Mouse (Mus musculus): ENCODE measurements around the gene Prorsd1.

Gene Prorsd1

DNA sequence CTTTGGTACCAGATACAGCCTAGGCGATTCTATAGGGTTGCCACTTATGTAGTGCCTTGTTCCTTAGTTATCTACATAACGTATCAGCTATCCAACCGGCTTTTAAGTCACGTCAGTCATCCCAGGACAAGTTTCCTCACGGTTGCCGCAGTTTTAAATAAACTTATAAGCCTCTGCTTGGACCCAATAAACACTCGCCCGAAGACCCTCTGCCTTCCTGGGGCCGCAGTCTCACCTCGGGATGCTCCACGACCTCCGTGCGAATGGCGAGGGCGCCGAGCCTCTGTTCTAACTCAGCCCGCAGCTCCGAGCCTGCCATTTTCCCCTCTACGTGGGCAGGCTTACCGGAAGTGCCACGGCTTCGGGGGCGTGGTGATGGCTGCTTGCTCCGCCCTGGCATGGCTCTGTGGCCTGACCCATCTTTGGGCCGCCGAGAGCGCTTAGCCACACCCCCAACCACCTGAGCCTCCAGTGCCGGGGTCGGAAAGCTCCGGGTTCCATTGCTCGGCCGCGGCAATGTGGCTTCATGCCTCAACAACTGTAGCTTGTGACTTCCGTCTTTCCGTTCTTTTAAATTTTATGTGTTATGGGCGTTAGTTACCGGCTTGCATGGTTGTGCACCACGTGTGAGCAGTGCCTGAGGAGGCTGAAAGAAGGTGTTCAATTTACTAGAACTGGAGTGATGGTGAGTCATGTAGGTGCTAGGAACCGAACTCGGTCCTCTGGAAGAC is at the start of gene Prorsd1:
TSS of gene Prorsd1 (minus strand) at position 352 of the 731 bp plus-strand sequence.
- in situ Hi-C loops (cut with MboI, MseI), result loop anchor here (10.0 to 25.0 kb wide), 2 partner anchors 290 to 1247 kb away; partner anchors contain the start of gene Psme4

GRCm38 (mm10) chr11:29563406-29563805 is 48.6 kb upstream of the Prorsd1 start:
- in situ Hi-C loops (cut with MboI, MseI), result loop anchor here (10.0 kb wide), 1 partner anchor 321 kb away; no protein-coding TSS in a partner anchor

DNA sequence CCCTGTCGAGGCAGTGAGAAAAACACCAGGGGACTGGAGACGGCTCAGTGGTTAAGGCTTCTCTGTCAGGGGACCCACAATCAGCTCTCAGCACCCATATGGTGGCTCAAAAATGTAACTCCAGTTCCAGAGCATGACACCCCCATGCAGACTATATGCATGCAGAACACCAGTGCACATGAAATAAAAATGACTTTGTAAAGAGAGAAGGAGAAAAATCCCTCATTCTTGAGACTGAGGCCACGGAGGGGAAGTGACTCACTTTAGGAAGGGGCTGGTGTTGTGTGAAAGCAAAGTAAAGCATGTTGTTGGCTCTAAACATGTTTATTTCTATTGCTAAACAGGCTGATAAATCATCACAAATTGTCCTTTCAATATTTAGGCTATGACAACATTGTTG is 46.2 kb upstream of the Prorsd1 start:
- in situ Hi-C loops (cut with MboI, MseI), result loop anchor here (10.0 kb wide), 1 partner anchor 324 kb away; no protein-coding TSS in a partner anchor

- in situ Hi-C loops (cut with MboI, MseI), result loop anchor here (10.0 kb wide), 1 partner anchor 324 kb away; no protein-coding TSS in a partner anchor
Observed at GRCm38 (mm10) chr11:29560452-29560851, 45.6 kb upstream of the Prorsd1 start.

- in situ Hi-C loops (cut with MboI, MseI), result loop anchor here (25.0 kb wide), 1 partner anchor 412 kb away; the partner anchor contains the start of gene Pnpt1
Observed at GRCm38 (mm10) chr11:29549425-29549778, 34.6 kb upstream of the Prorsd1 start.

- in situ Hi-C loops (cut with MboI, MseI), result loop anchor here (25.0 kb wide), 1 partner anchor 411 kb away; the partner anchor contains the start of gene Pnpt1
Observed at GRCm38 (mm10) chr11:29548504-29549424, 33.9 kb upstream of the Prorsd1 start.

- in situ Hi-C loops (cut with MboI, MseI), result loop anchor here (25.0 kb wide), 1 partner anchor 411 kb away; the partner anchor contains the start of gene Pnpt1
Observed at GRCm38 (mm10) chr11:29547752-29548503, 33.1 kb upstream of the Prorsd1 start, which contains the start of the genes Clhc1 and Rps27a. Gene Clhc1, plus strand, starts transcription at chr11:29547950. Gene Rps27a, minus strand, starts transcription at chr11:29548109.

- in situ Hi-C loops (cut with MboI, MseI), result loop anchor here (25.0 kb wide), 1 partner anchor 410 kb away; the partner anchor contains the start of gene Pnpt1
Observed at GRCm38 (mm10) chr11:29547249-29547751, 32.5 kb upstream of the Prorsd1 start.

GRCm38 (mm10) chr11:29546762-29547161 is 31.9 kb upstream of the Prorsd1 start:
- in situ Hi-C loops (cut with MboI, MseI), result loop anchor here (25.0 kb wide), 1 partner anchor 409 kb away; the partner anchor contains the start of gene Pnpt1

DNA sequence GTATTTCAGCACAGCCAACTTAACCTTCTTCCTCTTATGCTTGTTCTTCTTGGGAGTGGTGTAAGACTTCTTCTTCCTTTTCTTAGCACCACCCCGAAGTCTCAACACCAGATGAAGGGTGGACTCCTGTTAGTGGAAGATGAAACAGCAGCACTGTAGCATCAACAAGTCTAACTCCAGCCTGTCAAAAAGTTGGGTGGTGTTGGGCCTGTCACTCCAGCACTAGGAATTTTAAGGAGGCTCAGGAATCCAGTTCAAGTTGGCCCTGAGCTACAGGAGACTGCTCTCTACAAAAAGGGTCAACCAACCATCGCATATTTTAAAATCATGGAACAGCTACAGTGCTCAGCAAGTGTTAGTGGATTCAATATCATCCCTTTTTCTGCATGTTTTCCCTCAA is 31.5 kb upstream of the Prorsd1 start:
- in situ Hi-C loops (cut with MboI, MseI), result loop anchor here (25.0 kb wide), 1 partner anchor 409 kb away; the partner anchor contains the start of gene Pnpt1

DNA sequence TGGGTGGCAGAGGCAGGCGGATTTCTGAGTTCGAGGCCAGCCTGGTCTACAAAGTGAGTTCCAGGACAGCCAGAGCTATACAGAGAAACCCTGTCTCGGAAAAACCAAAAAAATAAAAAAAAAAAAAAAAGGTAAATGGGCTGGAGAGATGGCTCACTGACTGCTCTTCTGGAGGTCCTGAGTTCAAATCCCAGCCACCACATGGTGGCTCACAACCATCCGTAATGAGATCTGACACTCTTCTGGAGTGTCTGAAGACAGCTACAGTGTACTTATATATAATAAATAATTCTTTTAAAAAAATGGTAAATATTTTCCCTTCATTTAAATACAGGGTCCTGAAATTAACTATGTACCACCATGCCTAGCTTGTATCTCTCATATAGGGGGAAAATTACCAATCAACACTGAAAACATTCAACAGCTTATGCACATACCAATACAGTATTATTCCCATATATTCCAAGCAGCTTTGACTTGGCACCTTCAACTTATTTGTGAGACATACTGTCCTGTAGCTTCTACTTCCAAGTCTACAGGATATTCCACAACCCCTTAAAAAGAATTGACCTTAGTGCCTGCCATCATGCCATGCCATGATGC is 30.4 kb upstream of the Prorsd1 start:
- in situ Hi-C loops (cut with MboI, MseI), result loop anchor here (25.0 kb wide), 1 partner anchor 408 kb away; the partner anchor contains the start of gene Pnpt1

GRCm38 (mm10) chr11:29544225-29544945 is 29.6 kb upstream of the Prorsd1 start:
- in situ Hi-C loops (cut with MboI, MseI), result loop anchor here (25.0 kb wide), 1 partner anchor 407 kb away; the partner anchor contains the start of gene Pnpt1

- in situ Hi-C loops (cut with MboI, MseI), result loop anchor here (25.0 kb wide), 1 partner anchor 401 kb away; the partner anchor contains the start of gene Pnpt1
Observed at GRCm38 (mm10) chr11:29538201-29538600, 23.4 kb upstream of the Prorsd1 start.

GRCm38 (mm10) chr11:29525988-29526794 is 11.4 kb upstream of the Prorsd1 start, which contains the start of gene Mtif2:
Gene Mtif2, plus strand, starts transcription at chr11:29526408.
- in situ Hi-C loops (cut with MboI, MseI), result loop anchor here (25.0 kb wide), 1 partner anchor 389 kb away; the partner anchor contains the start of gene Pnpt1

DNA sequence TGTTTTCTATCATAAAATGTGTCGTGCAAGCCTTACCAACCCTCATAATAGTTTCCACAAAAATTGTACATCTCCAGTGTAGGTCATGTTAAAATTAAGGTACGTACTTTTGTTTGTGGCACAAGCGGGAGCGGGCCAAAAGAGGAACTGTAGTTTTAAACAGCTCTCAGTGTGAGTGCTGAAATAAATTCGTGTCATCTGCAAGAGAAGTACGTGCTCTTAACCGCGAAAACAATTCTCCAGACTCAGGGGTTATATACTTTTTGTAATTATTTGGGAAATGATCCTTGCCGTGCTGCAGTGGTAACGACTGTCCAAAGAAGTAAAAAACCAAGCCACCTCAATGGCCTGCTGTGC is 530 bp downstream of the Prorsd1 start:
- in situ Hi-C loops (cut with MboI, MseI), result loop anchor here (10.0 to 25.0 kb wide), 2 partner anchors 290 to 1248 kb away; partner anchors contain the start of gene Psme4

GRCm38 (mm10) chr11:29512818-29513535 is 1.9 kb downstream of the Prorsd1 start:
- in situ Hi-C loops (cut with MboI, MseI), result loop anchor here (10.0 to 25.0 kb wide), 2 partner anchors 292 to 1249 kb away; partner anchors contain the start of gene Psme4

- in situ Hi-C loops (cut with MboI, MseI), result loop anchor here (25.0 kb wide), 1 partner anchor 1253 kb away; the partner anchor contains the start of gene Psme4
Observed at GRCm38 (mm10) chr11:29509421-29509820, 5.4 kb downstream of the Prorsd1 start.

All from T-helper 2 cell (primary cell).